Comparison of ENCODE assay signal across 17 mouse cellular contexts in genomic region chr11:97631046-97631445, GRCm38 (mm10).
"Had no signal": no experiment of that assay in that cellular context is flagged by ENCODE, and none has a peak within 500 bp of the region (broad histone marks: within the 10 kb centered on the region; RNA-seq: fewer than 3 reads in every experiment).

No protein-coding gene starts in this region.

- H3K27ac ChIP-seq: limb, embryonic 12.5 days; liver, embryonic 13.5 days; lung, embryonic 15.5 days; macrophage; midbrain, embryonic 12.5 days; neural tube, embryonic 13.5 days had no signal

- H3K4me3 ChIP-seq: limb, embryonic 12.5 days; lung, embryonic 15.5 days; megakaryocyte, embryonic 14.5 days; midbrain, embryonic 12.5 days; neural tube, embryonic 13.5 days had no signal

- H3K9me3 ChIP-seq: limb, embryonic 12.5 days; liver, embryonic 13.5 days; lung, embryonic 15.5 days; midbrain, embryonic 12.5 days; neural tube, embryonic 13.5 days had no signal

- H3K9ac ChIP-seq: limb, embryonic 12.5 days; liver, embryonic 13.5 days; liver, postnatal 0 days; lung, embryonic 15.5 days; midbrain, embryonic 12.5 days; neural tube, embryonic 13.5 days had no signal

- H3K36me3 ChIP-seq: limb, embryonic 12.5 days; liver, embryonic 13.5 days; lung, embryonic 15.5 days; midbrain, embryonic 12.5 days; neural tube, embryonic 13.5 days had no signal

- DNase-seq: kidney, adult 8-10 months; kidney, postnatal 36 days; liver; liver, embryonic 13.5 days; liver, postnatal 0 days; lung, postnatal 14 days; retina, postnatal 1 day; right cerebral cortex, postnatal 4 days; spleen, adult 18-20 months; thymus, adult 18-20 months; thymus, postnatal 14 days had no signal
